In genomic region chr2:165054888-165055852, GRCm38 (mm10) we compare ENCODE assay signal across 8 mouse cellular contexts. TPM values are rescaled to one million over a fixed set of nuclear protein-coding genes. Genes with fewer than 3 reads are reported as not detected.
DNase-seq lines count a peak whose midpoint lies in the region; ATAC-seq lines count a peak whose summit lies in the region.

Cd40 (plus strand) TSS chr2:165055627.

- no peaks in the 10 kb centered on the region for H3K9me3 ChIP-seq in embryonic facial prominence, embryonic 13.5 days
- H3K9me3 ChIP-seq in heart, embryonic 14.5 days (ENCODE audit: control insufficient read depth, low read length): no peaks in the 10 kb centered on the region
- H3K9me3 ChIP-seq in kidney, embryonic 14.5 days (ENCODE audit: control insufficient read depth, low read length): no peaks in the 10 kb centered on the region

- no peaks in the 10 kb centered on the region for H3K36me3 ChIP-seq in embryonic facial prominence, embryonic 13.5 days
- no peaks in the 10 kb centered on the region for H3K36me3 ChIP-seq in heart, embryonic 14.5 days (ENCODE audit: control insufficient read depth, insufficient read depth, low read length)
- H3K36me3 ChIP-seq in kidney, embryonic 14.5 days (ENCODE audit: control insufficient read depth, insufficient read depth, low read length): no peaks in the 10 kb centered on the region

- DNase-seq in adrenal gland, adult 18-20 months (ENCODE audit: low spot score in 2 of 2): peak; percentile 32 to 61
- peak; percentile 93 for DNase-seq in lung, postnatal 10 days
- DNase-seq in retina, embryonic 14.5 days (ENCODE audit: low spot score): peak; percentile 78
- DNase-seq in c-Kit-positive CD71-positive TER-119-positive erythroid progenitor cells, embryonic 14.5 days (ENCODE audit: low spot score): no peak
- DNase-seq in left cerebral cortex, postnatal 25 days (ENCODE audit: low spot score in 2 of 2): no peak

- intact Hi-C loops in left cerebral cortex, postnatal 25 days (cut with DNase I): no loop called here

- 11% methylated on average over 25 of the region's 25 CpGs for WGBS in embryonic facial prominence, embryonic 13.5 days
- WGBS in heart, embryonic 14.5 days: 9% methylated on average over 25 of the region's 25 CpGs
- WGBS in kidney, embryonic 14.5 days: 16% methylated on average over 25 of the region's 25 CpGs

- ATAC-seq in embryonic facial prominence, embryonic 13.5 days (ENCODE audit: insufficient number of reproducible peaks, insufficient read depth, low FRiP score, low TSS enrichment, low read depth): no peak
- peak; percentile 82 for ATAC-seq in heart, embryonic 14.5 days (ENCODE audit: insufficient number of reproducible peaks, insufficient read depth, low FRiP score, low read depth)
- peak; percentile 89 for ATAC-seq in kidney, embryonic 14.5 days (ENCODE audit: low FRiP score, low TSS enrichment)

- peak within 1 kb of the TSS; percentile 31 for H3K4me3 ChIP-seq in embryonic facial prominence, embryonic 13.5 days
- H3K4me3 ChIP-seq in heart, embryonic 14.5 days (ENCODE audit: control insufficient read depth in 1 of 2, insufficient read depth in 1 of 2, low read depth in 1 of 2, low read length in 2 of 2): peak within 1 kb of the TSS; percentile 38 to 39
- H3K4me3 ChIP-seq in kidney, embryonic 14.5 days (ENCODE audit: low read length): peak within 1 kb of the TSS; percentile 35

- peak within 1 kb of the TSS; percentile 58; the same call in 1 of the 2 replicates for H3K9ac ChIP-seq in embryonic facial prominence, embryonic 13.5 days
- H3K9ac ChIP-seq in heart, embryonic 14.5 days (ENCODE audit: low read length): peak within 1 kb of the TSS; percentile 52
- H3K9ac ChIP-seq in kidney, embryonic 14.5 days (ENCODE audit: low read depth, low read length): peak within 1 kb of the TSS; percentile 40; the same call in 1 of the 2 replicates

- peaks cover 30% of the 10 kb centered on the region for H3K4me1 ChIP-seq in embryonic facial prominence, embryonic 13.5 days
- H3K4me1 ChIP-seq in heart, embryonic 14.5 days (ENCODE audit: control insufficient read depth in 2 of 2, insufficient read depth in 2 of 2, low read length in 2 of 2): peaks cover 4 to 15% of the 10 kb centered on the region in 2 experiments
- H3K4me1 ChIP-seq in kidney, embryonic 14.5 days (ENCODE audit: control insufficient read depth, insufficient read depth, low read length): peaks cover 9% of the 10 kb centered on the region; the same call in 1 of the 2 replicates

- H3K27ac ChIP-seq in embryonic facial prominence, embryonic 13.5 days: no peak within 1 kb of the TSS
- H3K27ac ChIP-seq in heart, embryonic 14.5 days (replicated peaks in 1 of 2; ENCODE audit: control insufficient read depth in 1 of 2, insufficient read depth in 1 of 2, low read depth in 2 of 2, low read length in 2 of 2): 0 out of 4 replicates have a peak within 1 kb of the TSS, but pooled peaks of 1 of the 2 experiments have one; percentile 21
- no peak within 1 kb of the TSS for H3K27ac ChIP-seq in kidney, embryonic 14.5 days (ENCODE audit: low read depth, low read length)

- peak within 1 kb of the TSS; percentile 59 for H3K4me2 ChIP-seq in embryonic facial prominence, embryonic 13.5 days
- H3K4me2 ChIP-seq in heart, embryonic 14.5 days (ENCODE audit: low read length): peak within 1 kb of the TSS; percentile 62
- peak within 1 kb of the TSS; percentile 62 for H3K4me2 ChIP-seq in kidney, embryonic 14.5 days (replicated peaks; ENCODE audit: low read depth, low read length)

- peaks cover 28% of the 10 kb centered on the region for H3K27me3 ChIP-seq in embryonic facial prominence, embryonic 13.5 days
- peaks cover 18% of the 10 kb centered on the region for H3K27me3 ChIP-seq in heart, embryonic 14.5 days (ENCODE audit: control insufficient read depth, insufficient read depth, low read length)
- H3K27me3 ChIP-seq in kidney, embryonic 14.5 days (ENCODE audit: control insufficient read depth, insufficient read depth, low read length): no peaks in the 10 kb centered on the region

RNA-seq across cellular contexts. Expression of gene Cd40, which starts in this region (rescaled TPM):
- 1 to 10 TPM; 1.9 to 2.2 TPM for total RNA-seq in adrenal gland, adult 18-20 months (2021)
- 4.9 and 6.3 TPM in 2 replicates for polyA plus RNA-seq in embryonic facial prominence, embryonic 13.5 days (2015; fragmentation: Nextera tagmentation; extraction: Ambion mirVana)
- polyA plus RNA-seq in heart, embryonic 14.5 days (2014; fragmentation: Nextera tagmentation; extraction: Ambion mirVana): 5.8 and 8.6 TPM in 2 replicates
- polyA plus RNA-seq in kidney, embryonic 14.5 days (2014; fragmentation: Nextera tagmentation; extraction: Ambion mirVana): 6.4 and 7.3 TPM in 2 replicates
- 1 to 10 TPM in 1 of 2 experiments, under 1 TPM in 1; 0.60 to 1.5 TPM for total RNA-seq in left cerebral cortex, postnatal 25 days (2021)

Comparison
In these comparisons a context has a peak if more than half of its experiments do, and no peak if none do; other contexts are left out.
1. DNase-seq: peak in adrenal gland, adult 18-20 months (2 of 2), lung, postnatal 10 days (single experiment) and retina, embryonic 14.5 days (single experiment); none in c-Kit-positive CD71-positive TER-119-positive erythroid progenitor cells, embryonic 14.5 days (single experiment) and left cerebral cortex, postnatal 25 days (0 of 2).
2. Peak in every context shown above with its lines, with median percentiles within 50 percentile points of each other: H3K4me2 ChIP-seq, H3K4me3 ChIP-seq and H3K9ac ChIP-seq.